Mouse (Mus musculus): ENCODE measurements around the gene Ttc21a.

DNA sequence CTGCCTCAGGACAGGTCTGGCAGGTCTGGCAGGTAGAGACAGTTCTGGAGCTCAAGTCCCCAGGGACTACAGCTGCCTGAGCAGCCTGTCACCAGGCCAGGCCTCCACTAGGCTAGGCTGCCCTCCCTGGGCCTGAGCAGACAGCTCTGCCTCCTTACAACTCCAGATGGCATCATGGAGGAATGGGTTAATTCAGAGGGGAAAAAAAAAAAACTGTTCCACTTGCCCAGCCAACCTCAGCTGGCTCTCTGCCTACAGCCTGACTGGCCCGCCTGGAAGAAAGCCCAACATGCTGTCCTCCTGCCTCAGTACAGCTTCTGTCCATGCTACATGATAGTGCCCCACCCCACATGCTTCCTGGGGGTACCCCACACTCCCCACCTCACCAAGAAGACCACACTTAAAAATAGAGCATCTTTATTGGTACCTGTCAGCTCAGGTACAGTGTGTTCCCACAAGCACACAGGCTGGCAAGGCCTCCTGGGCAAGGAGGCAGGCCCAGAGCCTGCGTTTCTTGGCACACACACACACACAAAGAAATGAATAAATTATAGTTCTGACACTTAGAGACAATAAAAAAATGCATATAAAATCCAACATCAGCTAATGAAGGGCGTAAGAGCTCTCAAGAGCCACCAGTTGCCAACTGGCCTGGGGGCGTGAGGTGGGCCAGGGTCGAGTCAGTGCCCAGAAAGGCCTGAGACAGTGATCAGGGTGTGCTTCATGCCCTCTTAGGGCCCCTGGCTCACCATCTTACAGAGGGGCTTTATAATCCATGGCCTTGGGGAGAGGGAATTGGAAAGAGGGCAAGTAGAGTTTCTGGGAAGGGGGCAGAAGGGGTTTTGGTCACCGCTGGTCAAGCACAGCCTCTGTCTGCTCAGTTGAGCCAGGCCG is 33.6 kb downstream of the Ttc21a start:
- TF ChIP-seq TAL1 (IDR thresholded peaks at IDR 0.05; ENCODE audit: low read length): no peak
- no peak for TF ChIP-seq GATA1 (IDR thresholded peaks at IDR 0.05; ENCODE audit: low read length)

Measured in erythroblast, embryonic 14.5 days (primary cell).